In genomic region chr7:29368004-29368320, GRCm38 (mm10) we compare ENCODE assay signal across 13 mouse cellular contexts.
DNase-seq lines count a peak whose midpoint lies in the region; ATAC-seq lines count a peak whose summit lies in the region.
"Had no signal": no experiment of that assay in that cellular context is flagged by ENCODE, and none has a peak within 500 bp of the region (broad histone marks: within the 10 kb centered on the region; RNA-seq: fewer than 3 reads in every experiment).

No protein-coding gene starts in this region.

- no peak overlapping the region; the same call in 1 of the 2 replicates for H3K4me2 ChIP-seq in forebrain, embryonic 13.5 days
- 0 out of 2 replicates have a peak overlapping the region, but pooled peaks have one; percentile 13 for H3K4me2 ChIP-seq in forebrain, embryonic 15.5 days (replicated peaks)
- H3K4me2 ChIP-seq in limb, embryonic 13.5 days (replicated peaks) = no peak overlapping the region
- H3K4me2 ChIP-seq in neural tube, embryonic 14.5 days (ENCODE audit: low read depth, low read length) = no peak overlapping the region; the same call in 1 of the 2 replicates
- H3K4me2 ChIP-seq: heart, embryonic 13.5 days; liver, embryonic 12.5 days had no signal

- no peak for ATAC-seq in forebrain, embryonic 13.5 days
- ATAC-seq in forebrain, embryonic 15.5 days (replicated peaks) = no peak
- 0 out of 2 replicates have a peak, but pooled peaks have one; percentile 13 for ATAC-seq in limb, embryonic 13.5 days (ENCODE audit: low FRiP score, low read depth)
- no peak for ATAC-seq in neural tube, embryonic 14.5 days (ENCODE audit: low read depth)

- peaks cover 13% of the 10 kb centered on the region for H3K4me1 ChIP-seq in forebrain, embryonic 13.5 days
- H3K4me1 ChIP-seq in forebrain, embryonic 10.5 days = peaks cover 12% of the 10 kb centered on the region
- peaks cover 26% of the 10 kb centered on the region for H3K4me1 ChIP-seq in forebrain, embryonic 15.5 days
- H3K4me1 ChIP-seq in limb, embryonic 13.5 days = peaks cover 10% of the 10 kb centered on the region
- peaks cover 13% of the 10 kb centered on the region for H3K4me1 ChIP-seq in neural tube, embryonic 14.5 days (ENCODE audit: control insufficient read depth, insufficient read depth, low read length)
- H3K4me1 ChIP-seq: heart, embryonic 13.5 days had no signal

- whole genome bisulfite sequencing in forebrain, embryonic 13.5 days = 37% methylated on average over 5 of the region's 5 CpGs
- 60% methylated on average over 5 of the region's 5 CpGs for WGBS in forebrain, embryonic 10.5 days
- 51% methylated on average over 5 of the region's 5 CpGs for WGBS in forebrain, embryonic 15.5 days
- WGBS in limb, embryonic 13.5 days = 26% methylated on average over 5 of the region's 5 CpGs
- 26% methylated on average over 5 of the region's 5 CpGs for WGBS in neural tube, embryonic 14.5 days

- H3K9me3 ChIP-seq in forebrain, embryonic 13.5 days (replicated peaks) = no peaks in the 10 kb centered on the region
- H3K9me3 ChIP-seq in forebrain, embryonic 10.5 days = peaks cover 2% of the 10 kb centered on the region; the same call in 1 of the 2 replicates
- H3K9me3 ChIP-seq in forebrain, embryonic 15.5 days = no peaks in the 10 kb centered on the region
- H3K9me3 ChIP-seq in limb, embryonic 13.5 days = no peaks in the 10 kb centered on the region
- H3K9me3 ChIP-seq in neural tube, embryonic 14.5 days (ENCODE audit: control insufficient read depth, low read length) = no peaks in the 10 kb centered on the region
- H3K9me3 ChIP-seq: G1E; heart, embryonic 13.5 days; liver, embryonic 12.5 days had no signal

- no peak for DNase-seq in forebrain, embryonic 10.5 days (ENCODE audit: extremely low spot score, low spot score)
- DNase-seq in layer of hippocampus, adult 11-12 months (ENCODE audit: low spot score) = no peak
- no peak for DNase-seq in testis, postnatal 14 days (ENCODE audit: low spot score)
- DNase-seq in liver = no peak
- DNase-seq: kidney, postnatal 14 days; lung, postnatal 10 days had no signal

- H3K27ac ChIP-seq in forebrain, embryonic 13.5 days = peak overlapping the region; percentile 65
- H3K27ac ChIP-seq in forebrain, embryonic 10.5 days = no peak overlapping the region
- H3K27ac ChIP-seq in forebrain, embryonic 15.5 days (replicated peaks) = peak overlapping the region; percentile 80
- no peak overlapping the region for H3K27ac ChIP-seq in limb, embryonic 13.5 days
- H3K27ac ChIP-seq in neural tube, embryonic 14.5 days (ENCODE audit: low read depth, low read length) = peak overlapping the region; percentile 89
- H3K27ac ChIP-seq: heart, embryonic 13.5 days; liver, embryonic 12.5 days had no signal

- no peak overlapping the region for H3K9ac ChIP-seq in forebrain, embryonic 13.5 days
- H3K9ac ChIP-seq in forebrain, embryonic 15.5 days (replicated peaks) = no peak overlapping the region
- H3K9ac ChIP-seq in limb, embryonic 13.5 days = peak overlapping the region; percentile 39; the same call in 1 of the 2 replicates
- H3K9ac ChIP-seq in neural tube, embryonic 14.5 days (replicated peaks; ENCODE audit: low read depth, low read length) = 0 out of 2 replicates have a peak overlapping the region, but pooled peaks have one; percentile 12
- H3K9ac ChIP-seq: heart, embryonic 13.5 days; liver, embryonic 12.5 days had no signal

- no peaks in the 10 kb centered on the region for H3K27me3 ChIP-seq in forebrain, embryonic 13.5 days
- H3K27me3 ChIP-seq in forebrain, embryonic 10.5 days (ENCODE audit: poor library complexity, severe bottlenecking) = no peaks in the 10 kb centered on the region
- H3K27me3 ChIP-seq in forebrain, embryonic 15.5 days = no peaks in the 10 kb centered on the region
- no peaks in the 10 kb centered on the region for H3K27me3 ChIP-seq in limb, embryonic 13.5 days
- H3K27me3 ChIP-seq in neural tube, embryonic 14.5 days (ENCODE audit: control insufficient read depth, insufficient read depth, low read length) = no peaks in the 10 kb centered on the region
- H3K27me3 ChIP-seq: liver, embryonic 12.5 days had no signal

- H3K4me3 ChIP-seq in forebrain, embryonic 13.5 days = no peak overlapping the region
- H3K4me3 ChIP-seq in forebrain, embryonic 10.5 days = no peak overlapping the region
- H3K4me3 ChIP-seq in forebrain, embryonic 15.5 days = no peak overlapping the region
- H3K4me3 ChIP-seq in limb, embryonic 13.5 days = no peak overlapping the region
- no peak overlapping the region for H3K4me3 ChIP-seq in neural tube, embryonic 14.5 days (ENCODE audit: low read depth, low read length)
- H3K4me3 ChIP-seq: heart, embryonic 13.5 days; liver, embryonic 12.5 days had no signal

- peaks cover 23% of the 10 kb centered on the region for H3K36me3 ChIP-seq in forebrain, embryonic 13.5 days (ENCODE audit: poor library complexity, severe bottlenecking)
- H3K36me3 ChIP-seq in forebrain, embryonic 10.5 days (replicated peaks) = peaks cover 32% of the 10 kb centered on the region
- H3K36me3 ChIP-seq in forebrain, embryonic 15.5 days = no peaks in the 10 kb centered on the region
- H3K36me3 ChIP-seq in limb, embryonic 13.5 days = peaks cover 40% of the 10 kb centered on the region
- peaks cover 3% of the 10 kb centered on the region for H3K36me3 ChIP-seq in neural tube, embryonic 14.5 days (ENCODE audit: control insufficient read depth, insufficient read depth, low read length)

Comparison
In these comparisons a context has a peak if more than half of its experiments do, and no peak if none do; other contexts are left out.
1. H3K27ac ChIP-seq: peak in forebrain, embryonic 13.5 days (single experiment), forebrain, embryonic 15.5 days (single experiment) and neural tube, embryonic 14.5 days (single experiment); none in forebrain, embryonic 10.5 days (single experiment) and limb, embryonic 13.5 days (single experiment).
2. H3K9ac ChIP-seq: peak in limb, embryonic 13.5 days (single experiment) and neural tube, embryonic 14.5 days (single experiment); none in forebrain, embryonic 13.5 days (single experiment) and forebrain, embryonic 15.5 days (single experiment).